Mouse (Mus musculus) spleen, postnatal 14 days (tissue): ENCODE data around the gene Psapl1.
"Not testable (repeated sequence)": the region's sequence is repeated elsewhere in the genome, so short reads cannot be mapped to it uniquely, and the experiment has no call there.

Source experiments
- DNase-seq, 2 experiments: peaks; one replicate each; pipeline ENCODE4 v3.0.0; 2021 to 2022; ENCODE audit warnings: low spot score in 2 of 2

Gene Psapl1

GRCm38 (mm10) chr5:36203421-36203820 lies 400 bp upstream of the Psapl1 start:
- no peak for DNase-seq

GRCm38 (mm10) chr5:36205397-36205796 lies 1.6 kb downstream of the Psapl1 start:
- DNase-seq, result no peak

- DNase-seq, result no peak
Observed at GRCm38 (mm10) chr5:36208803-36209202, 5.0 kb downstream of the Psapl1 start.

- DNase-seq, result no peak
Observed at GRCm38 (mm10) chr5:36213310-36213709, 9.5 kb downstream of the Psapl1 start.

GRCm38 (mm10) chr5:36220105-36220504 lies 16.3 kb downstream of the Psapl1 start:
- DNase-seq, result no peak

- DNase-seq, result no peak
Observed at GRCm38 (mm10) chr5:36220626-36221025, 16.8 kb downstream of the Psapl1 start.

- DNase-seq, result peak in 1 of 2 experiments; percentile 40
Observed at GRCm38 (mm10) chr5:36223787-36224186, 20.0 kb downstream of the Psapl1 start.

- no peak for DNase-seq
Observed at GRCm38 (mm10) chr5:36225855-36226254, 22.0 kb downstream of the Psapl1 start.

- DNase-seq, result no peak
Observed at GRCm38 (mm10) chr5:36226296-36226695, 22.5 kb downstream of the Psapl1 start.

GRCm38 (mm10) chr5:36228405-36229370 lies 24.9 kb downstream of the Psapl1 start:
- DNase-seq, result no peak

GRCm38 (mm10) chr5:36230301-36230780 lies 26.5 kb downstream of the Psapl1 start:
- no peak for DNase-seq

GRCm38 (mm10) chr5:36237526-36237925 lies 33.7 kb downstream of the Psapl1 start:
- not testable (repeated sequence) for DNase-seq

GRCm38 (mm10) chr5:36248022-36248421 lies 44.2 kb downstream of the Psapl1 start:
- no peak for DNase-seq

- no peak for DNase-seq
Observed at GRCm38 (mm10) chr5:36252746-36253504, 49.1 kb downstream of the Psapl1 start.

GRCm38 (mm10) chr5:36254642-36255516 lies 51.1 kb downstream of the Psapl1 start:
- no peak for DNase-seq
